Mouse (Mus musculus) testis, adult 2 months (tissue): Measurements from ENCODE around the gene Trim9.

Source experiments
- CTCF ChIP-seq: fragments of 200-500 bp; IDR thresholded peaks from 2 replicates; pipeline ENCODE4 v1.5.1; 2012; ENCODE audit warnings: low read depth, mild to moderate bottlenecking, inconsistent platforms, low read length, moderate library complexity; ENCODE audit not compliant: control insufficient read depth, insufficient read depth, insufficient replicate concordance
- POLR2A ChIP-seq: fragments of 200-500 bp; IDR thresholded peaks from 2 replicates; pipeline ENCODE4 v1.6.1; 2012; ENCODE audit warnings: low read depth, mild to moderate bottlenecking, inconsistent platforms, low read length, moderate library complexity; ENCODE audit not compliant: control insufficient read depth

DNA sequence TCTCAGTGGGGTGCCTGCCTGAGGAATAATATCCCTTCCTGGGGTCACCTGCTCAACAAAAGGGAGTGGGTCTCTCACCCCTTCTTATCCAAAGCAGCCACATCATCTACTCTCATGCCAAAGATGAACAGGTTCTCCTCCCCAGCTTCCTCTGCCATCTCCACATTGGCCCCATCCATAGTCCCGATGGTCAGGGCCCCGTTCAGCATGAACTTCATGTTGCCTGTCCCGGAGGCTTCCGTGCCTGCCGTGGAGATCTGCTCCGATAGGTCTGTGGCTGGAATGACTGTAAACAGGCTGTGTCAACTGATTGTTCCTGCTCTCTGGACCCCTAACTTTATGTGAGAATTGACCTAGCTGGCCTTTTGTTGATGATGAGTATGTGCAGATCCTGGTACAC is 152.0 kb downstream of the Trim9 start:
- TF ChIP-seq CTCF (no peak), POLR2A (no peak)
